Mouse (Mus musculus) stomach, embryonic 14.5 days (tissue): Measurements from ENCODE around the gene Il1r2. TPM values are rescaled to one million over a fixed set of nuclear protein-coding genes. Genes with fewer than 3 reads are reported as not detected.

Experiments used
- ATAC-seq: fragments of 200-750 bp; cut with Nextera tagmentation; 2 replicates; pipeline ENCODE4 v1.8.0; 2017; ENCODE audit warnings: low read depth, moderate TSS enrichment; ENCODE audit not compliant: insufficient number of reproducible peaks, insufficient read depth, low FRiP score
- H3K27ac ChIP-seq: fragments of 300-500 bp; sonication (generic); 2 replicates; pipeline ENCODE4 v1.5.1; 2014; ENCODE audit warnings: mild to moderate bottlenecking, low read length, moderate library complexity, mixed read lengths
- H3K27me3 ChIP-seq: fragments of 300-500 bp; sonication (generic); 2 replicates; pipeline ENCODE4 v1.6.1; 2014; ENCODE audit warnings: low read length, control low read depth, mixed read lengths; ENCODE audit not compliant: control insufficient read depth, insufficient read depth
- H3K36me3 ChIP-seq: fragments of 300-500 bp; sonication (generic); 2 replicates; pipeline ENCODE4 v1.6.1; 2014; ENCODE audit warnings: mild to moderate bottlenecking, control low read depth, low read length, moderate library complexity, mixed read lengths; ENCODE audit not compliant: control insufficient read depth, insufficient read depth
- H3K4me1 ChIP-seq: fragments of 300-500 bp; sonication (generic); 2 replicates; pipeline ENCODE4 v1.6.1; 2014; ENCODE audit warnings: low read length, control low read depth, mixed read lengths; ENCODE audit not compliant: control insufficient read depth, insufficient read depth
- H3K4me2 ChIP-seq: fragments of 300-500 bp; sonication (generic); replicated peaks from 2 replicates; pipeline ENCODE4 v1.6.1; 2014; ENCODE audit warnings: low read depth, low read length, control low read depth
- H3K4me3 ChIP-seq: fragments of 300-500 bp; sonication (generic); 2 replicates; pipeline ENCODE4 v1.5.1; 2014; ENCODE audit warnings: low read depth, low read length, control low read depth
- H3K9ac ChIP-seq: fragments of 300-500 bp; sonication (generic); replicated peaks from 2 replicates; pipeline ENCODE4 v1.6.1; 2014; ENCODE audit warnings: low read depth, mild to moderate bottlenecking, control low read depth, low read length, moderate library complexity, mixed read lengths
- H3K9me3 ChIP-seq: fragments of 300-500 bp; sonication (generic); 2 replicates; pipeline ENCODE4 v1.6.1; 2016; ENCODE audit warnings: low read depth, low read length, control low read depth; ENCODE audit not compliant: control insufficient read depth
- WGBS: fragments of 180-500 bp; shearing (Covaris S2); extraction: QIAGEN DNeasy Blood & Tissue Kit; methylation state at CpG from one replicate; pipeline ENCODE4 v1.1.7; 2014; 5-methylcytosine and 5-hydroxymethylcytosine counted together
- polyA plus RNA-seq: library from polyadenylated mRNA; unstranded; fragments of >200 nt; fragmentation: Nextera tagmentation; extraction: Ambion mirVana; gene quantifications from 2 replicates; pipeline ENCODE4 v1.2.1, GENCODE M21; 2014

Gene Il1r2
- 0.41 and 0.70 TPM in 2 replicates for polyA plus RNA-seq

GRCm38 (mm10) chr1:40073779-40074178, at the start of gene Il1r2:
TSS of gene Il1r2 (plus strand) at chr1:40074079.
- no peak within 1 kb of the TSS for H3K27ac ChIP-seq
- WGBS: 87% methylated on average over 5 of the region's 5 CpGs
- H3K4me3 ChIP-seq: no peak within 1 kb of the TSS
- no peak for ATAC-seq
- H3K4me1 ChIP-seq: no peaks in the 10 kb centered on the region
- no peaks in the 10 kb centered on the region for H3K9me3 ChIP-seq
- H3K9ac ChIP-seq: no peak within 1 kb of the TSS
- H3K36me3 ChIP-seq: no peaks in the 10 kb centered on the region
- H3K27me3 ChIP-seq: no peaks in the 10 kb centered on the region
- no peak within 1 kb of the TSS for H3K4me2 ChIP-seq

DNA sequence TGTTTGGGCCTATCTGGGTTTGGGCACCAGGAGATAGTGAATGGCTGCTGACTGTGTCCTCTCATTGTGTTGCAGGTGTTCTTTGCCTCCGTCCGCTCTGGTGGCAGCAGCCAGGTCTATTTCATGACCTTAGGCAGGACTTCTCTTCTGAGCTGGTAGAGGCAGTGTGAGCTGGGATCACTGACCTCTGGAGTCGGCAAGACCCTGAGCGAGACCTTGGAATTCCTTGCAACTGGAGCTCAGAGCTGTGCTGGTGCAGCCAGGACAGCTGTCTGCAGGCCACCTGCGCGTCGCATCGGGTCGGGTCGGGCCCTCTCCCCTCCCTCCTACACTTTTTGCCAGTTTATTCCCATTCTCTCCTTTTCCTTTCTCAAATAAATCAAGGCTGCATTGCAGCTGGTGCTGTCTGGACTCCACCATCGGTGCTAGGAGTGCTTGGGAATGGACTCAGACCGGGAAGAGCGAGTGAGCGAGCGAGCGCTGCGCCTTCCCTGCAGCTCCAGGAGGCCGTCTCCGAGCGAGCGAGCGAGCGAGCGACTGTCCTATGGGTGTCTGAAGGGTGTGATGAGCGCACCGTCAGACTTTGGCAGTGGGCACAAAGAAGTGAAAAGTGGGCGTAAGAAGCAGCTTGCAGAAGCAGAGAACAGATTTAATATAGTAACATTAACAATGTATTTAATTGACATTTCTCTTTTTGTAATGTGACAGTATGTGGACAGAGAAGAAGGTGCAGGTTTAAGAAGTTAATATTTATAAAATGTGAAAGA, 49.1 kb upstream of the Il1r2 start:
- ATAC-seq: no peak
- H3K9me3 ChIP-seq: no peaks in the 10 kb centered on the region

DNA sequence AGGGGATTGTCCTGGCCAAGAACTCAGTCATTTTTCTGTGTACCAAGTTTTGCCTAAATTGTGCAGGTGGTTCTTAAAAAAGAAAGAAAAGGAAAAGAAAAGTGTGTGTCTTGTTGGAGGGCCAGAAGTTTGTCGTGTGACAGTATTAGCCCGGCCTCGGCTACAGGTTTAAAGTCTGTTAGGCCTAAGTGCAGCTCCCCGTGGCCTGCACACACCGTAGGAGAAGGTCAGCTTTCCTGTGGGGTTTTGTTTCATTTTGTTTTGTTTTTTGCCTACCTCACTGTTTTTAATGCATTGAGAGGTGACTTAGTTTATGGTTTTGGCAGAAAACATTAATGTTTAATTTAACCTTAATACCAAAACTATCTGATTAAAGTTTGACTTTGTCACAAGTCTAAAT, 48.5 kb upstream of the Il1r2 start:
- Histone ChIP-seq H3K4me2 (no peak overlapping the region), H3K4me1 (no peaks in the 10 kb centered on the region), H3K9ac (no peak overlapping the region), H3K27me3 (no peaks in the 10 kb centered on the region), H3K9me3 (no peaks in the 10 kb centered on the region), H3K4me3 (no peak overlapping the region), H3K27ac (no peak overlapping the region), H3K36me3 (peaks cover 59% of the 10 kb centered on the region)
- WGBS: 94% methylated on average over 5 of the region's 5 CpGs
- ATAC-seq: no peak

More for the DNA sequence above, 49.1 kb upstream of the Il1r2 start:
- Histone ChIP-seq H3K27ac (no peak overlapping the region), H3K36me3 (peaks cover 66% of the 10 kb centered on the region), H3K4me2 (no peak overlapping the region), H3K4me3 (no peak overlapping the region), H3K4me1 (no peaks in the 10 kb centered on the region), H3K9ac (no peak overlapping the region), H3K27me3 (no peaks in the 10 kb centered on the region)
- WGBS: 83% methylated on average over 27 of the region's 27 CpGs

GRCm38 (mm10) chr1:40027116-40027620, 46.7 kb upstream of the Il1r2 start:
- H3K36me3 ChIP-seq: peaks cover 48% of the 10 kb centered on the region
- no peaks in the 10 kb centered on the region for H3K27me3 ChIP-seq
- no peak overlapping the region for H3K27ac ChIP-seq
- H3K4me1 ChIP-seq: no peaks in the 10 kb centered on the region
- no peak overlapping the region for H3K4me2 ChIP-seq
- H3K9me3 ChIP-seq: no peaks in the 10 kb centered on the region
- no peak overlapping the region for H3K9ac ChIP-seq
- no peak for ATAC-seq
- 80% methylated on average over 7 of the region's 7 CpGs for WGBS
- H3K4me3 ChIP-seq: no peak overlapping the region

DNA sequence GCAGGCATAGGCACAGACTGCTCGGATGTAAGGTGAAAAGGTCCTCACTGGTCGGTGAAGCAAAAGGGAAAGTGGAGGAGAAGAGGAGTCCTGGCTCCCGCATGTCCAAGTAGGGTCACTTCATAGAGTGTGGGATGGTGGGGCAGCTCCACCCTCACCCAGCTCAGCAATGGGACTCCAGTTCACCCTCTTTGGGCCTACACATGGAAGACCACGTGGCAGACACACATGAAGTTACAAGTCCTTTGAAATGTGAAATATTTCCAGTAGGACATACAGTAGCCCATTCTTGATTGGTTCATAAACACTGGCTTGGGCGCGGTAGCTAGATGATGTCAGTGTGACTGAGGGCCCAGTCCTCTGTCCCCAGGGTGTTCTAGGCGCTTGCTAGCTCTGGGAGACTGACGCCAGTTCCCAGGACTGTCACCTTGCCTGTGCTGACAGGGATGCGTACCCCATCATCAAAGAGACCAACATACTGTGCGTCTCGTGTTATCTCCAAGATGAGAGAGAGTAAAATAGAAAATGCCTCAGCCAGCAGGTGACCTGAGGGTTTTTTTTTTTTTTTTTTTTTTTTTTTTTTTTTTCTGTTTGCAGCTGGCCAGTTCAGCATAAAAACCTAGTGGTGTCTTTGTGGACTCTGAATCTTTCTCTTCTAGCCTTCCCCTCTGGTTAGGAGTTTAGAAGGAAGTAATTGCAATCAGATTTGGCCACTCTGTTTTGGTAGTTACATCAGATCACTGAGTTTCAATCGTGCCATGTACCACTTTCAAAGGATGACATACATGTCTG, 45.5 kb upstream of the Il1r2 start:
- Histone ChIP-seq H3K4me1 (no peaks in the 10 kb centered on the region), H3K9me3 (no peaks in the 10 kb centered on the region), H3K27me3 (no peaks in the 10 kb centered on the region), H3K4me3 (no peak overlapping the region), H3K27ac (no peak overlapping the region), H3K9ac (no peak overlapping the region), H3K36me3 (peaks cover 35% of the 10 kb centered on the region), H3K4me2 (no peak overlapping the region)
- no peak for ATAC-seq
- 87% methylated on average over 12 of the region's 12 CpGs for WGBS

- no peak overlapping the region for H3K27ac ChIP-seq
- H3K9ac ChIP-seq: no peak overlapping the region
- H3K9me3 ChIP-seq: no peaks in the 10 kb centered on the region
- WGBS: 93% methylated on average over 5 of the region's 5 CpGs
- H3K4me3 ChIP-seq: no peak overlapping the region
- peaks cover 24% of the 10 kb centered on the region for H3K36me3 ChIP-seq
- H3K4me1 ChIP-seq: no peaks in the 10 kb centered on the region
- no peaks in the 10 kb centered on the region for H3K27me3 ChIP-seq
- no peak overlapping the region for H3K4me2 ChIP-seq
- no peak for ATAC-seq
These were observed 44.3 kb upstream of the Il1r2 start for GRCm38 (mm10) chr1:40029597-40029996.

DNA sequence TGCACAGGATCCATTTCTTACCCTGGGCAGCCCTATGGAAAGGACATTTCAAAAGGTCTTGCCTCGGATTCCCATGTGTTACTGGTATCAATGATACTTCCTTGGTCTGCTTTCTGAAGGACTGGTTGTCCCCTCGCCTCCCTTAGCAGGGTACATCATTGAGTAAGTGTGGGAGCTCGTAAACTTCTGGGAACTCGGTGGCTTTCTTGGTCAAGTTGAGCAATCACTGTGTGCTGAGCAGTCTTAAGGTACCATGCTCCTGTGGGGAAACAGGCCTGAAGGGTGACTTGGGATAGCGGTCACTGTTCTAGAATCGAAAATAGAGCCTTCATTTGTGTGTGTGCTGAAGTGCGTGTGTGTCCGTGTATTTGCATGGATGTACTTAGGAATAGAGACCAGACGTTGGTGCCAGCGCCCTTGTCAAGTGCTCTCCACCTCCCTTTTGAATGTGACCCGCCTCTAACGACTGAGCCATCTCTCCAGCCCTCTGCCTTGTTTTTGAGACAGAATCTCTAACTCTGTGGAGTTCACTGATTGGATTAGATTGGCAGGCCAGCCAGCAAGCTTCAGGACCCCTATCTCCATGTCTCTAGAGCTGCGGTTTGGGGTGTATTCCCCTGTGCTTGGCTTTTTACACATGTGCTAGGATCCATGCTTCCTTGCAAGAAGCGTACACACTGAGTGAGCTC, 43.4 kb upstream of the Il1r2 start:
- Histone ChIP-seq H3K27ac (no peak overlapping the region), H3K4me2 (no peak overlapping the region), H3K27me3 (no peaks in the 10 kb centered on the region), H3K9me3 (no peaks in the 10 kb centered on the region), H3K9ac (no peak overlapping the region), H3K36me3 (peaks cover 18% of the 10 kb centered on the region), H3K4me3 (no peak overlapping the region), H3K4me1 (no peaks in the 10 kb centered on the region)
- no peak for ATAC-seq
- 87% methylated on average over 14 of the region's 14 CpGs for WGBS

GRCm38 (mm10) chr1:40030976-40031356, 42.9 kb upstream of the Il1r2 start:
- Histone ChIP-seq H3K4me1 (no peaks in the 10 kb centered on the region), H3K9ac (no peak overlapping the region), H3K27ac (no peak overlapping the region), H3K4me2 (no peak overlapping the region), H3K4me3 (no peak overlapping the region), H3K27me3 (no peaks in the 10 kb centered on the region), H3K36me3 (peaks cover 12% of the 10 kb centered on the region), H3K9me3 (no peaks in the 10 kb centered on the region)
- no peak for ATAC-seq
- WGBS: 90% methylated on average over 8 of the region's 8 CpGs
